Mouse (Mus musculus): ENCODE data around the gene Cfl1.

Cfl1 gene

GRCm38 (mm10) chr19:5490313-5490897, at the start of gene Cfl1:
Gene Cfl1, plus strand, starts transcription at chr19:5490455.
- DNase-seq (ENCODE audit: low spot score in 2 of 2) = peak; percentile 85 to 96

DNA sequence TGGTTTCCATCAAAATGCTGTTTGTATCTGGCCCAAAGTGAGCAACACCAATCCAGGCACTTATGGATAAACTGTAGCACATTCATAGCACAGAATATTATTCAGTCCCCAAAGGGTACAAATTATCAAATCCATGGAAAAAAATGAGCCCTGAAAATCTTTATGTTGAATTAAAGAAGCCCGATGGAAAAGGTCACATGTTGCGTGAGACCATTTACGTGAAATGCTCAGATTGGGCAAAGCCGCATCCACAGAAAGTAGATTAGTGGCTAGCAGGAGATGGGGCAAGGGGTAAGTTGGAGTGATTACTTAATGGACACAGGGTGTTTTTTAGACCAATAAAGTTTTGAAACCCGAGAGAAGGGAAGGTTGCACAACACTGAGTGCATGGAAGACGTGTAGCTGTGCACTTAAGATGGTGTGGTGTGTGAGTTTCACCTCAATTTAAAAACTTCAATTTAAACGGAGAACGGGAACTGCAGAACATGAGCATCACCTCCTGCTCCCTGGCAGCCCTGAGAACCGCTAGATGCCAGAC, 45.8 kb upstream of the Cfl1 start:
- DNase-seq (ENCODE audit: low spot score in 2 of 2) = no peak

DNA sequence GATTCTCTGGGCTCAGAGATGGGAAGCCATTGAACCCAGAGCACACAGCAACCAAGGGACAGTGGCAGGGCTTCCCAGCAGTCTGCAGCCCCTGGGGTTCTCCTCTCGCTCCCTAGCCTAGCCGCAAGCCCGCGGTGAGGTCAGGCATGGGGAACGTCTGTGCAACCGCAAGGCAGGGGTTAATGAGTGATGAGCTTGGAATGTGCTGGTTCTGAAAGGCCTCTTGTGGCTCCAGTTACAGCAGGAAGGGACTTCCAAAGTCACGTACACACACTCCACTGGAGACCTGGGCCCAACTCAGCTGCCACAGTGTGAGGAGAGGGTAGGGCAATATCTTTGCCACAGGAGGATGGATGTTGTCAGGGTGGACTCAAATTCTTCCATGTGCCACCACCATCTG, 45.3 kb upstream of the Cfl1 start:
- DNase-seq (ENCODE audit: low spot score in 2 of 2) = no peak

- no peak for DNase-seq (ENCODE audit: low spot score in 2 of 2)
Measured at GRCm38 (mm10) chr19:5445747-5446146, 44.5 kb upstream of the Cfl1 start.

DNA sequence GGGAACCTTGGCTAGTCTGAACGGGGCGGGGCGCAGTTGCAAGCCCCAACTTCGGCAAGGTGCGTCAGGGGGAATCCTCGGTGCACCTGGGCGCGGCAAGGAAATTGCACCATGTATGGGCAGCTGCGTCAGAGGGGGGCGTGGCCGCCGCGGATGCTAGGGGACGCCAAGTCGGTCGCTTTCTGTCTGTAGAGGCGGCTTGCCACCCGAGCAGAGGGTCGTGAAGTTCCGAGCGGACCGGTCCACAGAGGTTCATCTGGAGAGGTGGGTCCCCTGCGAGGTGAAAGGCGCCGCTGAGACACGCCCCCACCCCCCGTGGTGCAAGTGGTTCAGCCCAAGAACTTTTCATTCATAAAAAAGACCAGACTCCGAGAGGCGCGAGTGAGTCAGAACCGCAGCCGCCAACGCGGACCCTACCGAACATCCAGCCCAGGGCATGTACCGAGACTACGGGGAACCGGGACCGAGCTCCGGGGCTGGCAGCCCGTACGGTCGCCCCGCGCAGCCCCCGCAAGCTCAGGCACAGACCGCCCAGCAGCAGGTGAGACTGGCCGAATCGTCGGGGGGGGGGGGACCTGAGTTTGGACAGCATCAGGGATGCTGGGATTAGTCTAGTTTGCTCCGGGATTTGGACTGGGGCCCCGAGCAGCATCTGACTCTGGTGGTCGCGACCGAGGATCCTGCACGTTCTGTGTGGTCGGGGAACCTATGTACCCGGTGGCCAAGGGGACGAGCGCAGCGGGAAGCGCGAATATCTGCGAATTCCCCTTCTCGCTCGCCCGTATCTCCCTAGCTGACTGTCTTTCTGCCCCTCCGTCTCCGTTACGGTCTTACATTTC, 42.5 kb upstream of the Cfl1 start, which contains the start of gene Fosl1:
Gene Fosl1, plus strand, starts transcription at position 33 of the 839 bp plus-strand sequence.
- DNase-seq (ENCODE audit: low spot score in 2 of 2) = peak; percentile 60 to 84

DNA sequence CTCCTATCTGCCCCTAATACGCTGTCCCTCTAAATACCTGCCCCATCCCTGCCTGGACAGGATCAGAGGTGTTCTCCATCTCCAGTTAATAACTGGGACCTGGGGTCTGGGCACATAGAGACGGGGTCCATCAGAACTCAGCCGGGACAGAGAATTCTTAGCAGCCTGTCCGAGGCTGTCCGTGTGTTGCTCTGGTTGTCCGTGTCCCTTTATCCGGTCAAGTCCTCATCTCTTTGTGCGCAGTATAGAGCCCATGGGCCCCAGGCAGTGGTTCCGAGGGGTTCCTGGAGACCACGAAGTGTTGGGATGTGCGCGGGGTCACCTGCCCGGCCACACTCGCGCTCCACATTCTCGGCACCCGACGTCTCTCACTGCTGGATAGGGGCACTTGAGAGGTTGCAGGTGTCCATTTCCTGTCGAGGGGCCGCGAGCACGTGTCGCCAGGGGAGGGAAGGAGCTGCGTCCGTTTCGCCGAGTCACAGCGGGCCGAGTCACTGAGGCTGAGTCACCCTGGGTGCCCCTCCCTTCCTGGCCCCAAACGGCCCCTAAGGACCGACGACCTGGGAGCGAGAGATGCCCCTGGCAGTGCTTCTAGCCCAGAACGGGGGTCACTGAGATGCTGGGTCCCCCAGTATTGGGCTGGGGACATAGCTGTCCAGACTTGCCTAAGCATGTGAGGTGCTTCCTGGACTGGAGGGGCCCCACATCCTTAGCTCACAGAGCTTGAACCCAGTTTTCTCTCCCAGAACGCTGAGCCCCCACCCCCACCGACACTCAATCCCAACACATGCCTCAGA, 41.7 kb upstream of the Cfl1 start:
- peak in 1 of 2 experiments; percentile 56 for DNase-seq (ENCODE audit: low spot score in 2 of 2)

DNA sequence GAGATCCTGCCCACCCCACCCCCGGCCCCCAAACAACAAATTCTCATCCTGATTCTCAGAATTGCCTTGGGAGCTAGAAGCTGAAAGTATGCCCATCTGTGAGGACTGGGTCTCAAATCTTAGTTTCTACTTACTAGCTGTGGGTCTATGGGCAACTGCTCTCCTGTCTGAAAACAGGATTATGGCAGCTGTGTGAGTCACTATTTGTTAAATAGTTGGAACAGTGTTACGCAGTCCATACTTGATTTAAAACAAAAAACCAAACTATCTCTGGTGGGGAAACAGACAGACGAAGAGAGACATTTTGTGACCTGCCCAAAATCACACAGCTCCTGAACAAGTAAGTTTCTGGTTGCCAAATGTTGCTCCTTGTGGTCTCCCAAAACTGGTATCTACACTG, 40.6 kb upstream of the Cfl1 start:
- DNase-seq (ENCODE audit: low spot score in 2 of 2) = no peak

DNA sequence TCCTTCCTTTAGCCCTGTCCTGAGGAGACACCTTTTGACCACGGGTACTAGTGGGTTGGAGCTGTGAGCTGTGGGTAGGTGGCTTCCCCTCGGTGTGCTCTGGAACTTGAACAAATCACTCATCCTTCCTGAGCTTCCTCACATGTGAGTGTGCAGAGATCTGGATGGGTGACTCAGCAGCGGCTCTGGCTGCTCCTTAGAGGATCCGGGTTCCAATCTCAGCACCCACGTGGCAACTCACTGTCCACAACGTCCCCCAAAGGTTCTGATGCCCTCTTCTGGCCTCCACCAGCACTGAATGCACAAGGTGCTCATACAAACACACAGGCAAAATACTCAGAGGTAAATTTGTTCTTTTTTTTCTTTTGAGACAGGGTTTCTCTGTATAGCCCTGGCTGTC, 38.5 kb upstream of the Cfl1 start:
- DNase-seq (ENCODE audit: low spot score in 2 of 2) = no peak

DNA sequence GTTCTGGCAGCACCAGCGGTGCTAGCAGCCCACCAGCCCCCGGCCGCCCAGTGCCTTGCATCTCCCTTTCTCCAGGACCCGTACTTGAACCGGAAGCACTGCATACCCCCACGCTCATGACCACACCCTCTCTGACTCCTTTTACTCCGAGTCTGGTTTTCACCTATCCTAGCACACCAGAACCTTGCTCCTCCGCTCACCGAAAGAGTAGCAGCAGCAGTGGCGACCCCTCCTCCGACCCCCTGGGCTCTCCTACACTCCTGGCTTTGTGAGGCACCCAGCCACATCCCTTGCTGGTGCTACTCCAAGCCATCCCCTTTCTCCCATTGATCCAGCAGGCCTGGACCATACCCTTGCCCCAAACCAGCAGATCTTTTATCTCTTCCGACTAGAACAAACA, 35.2 kb upstream of the Cfl1 start:
- no peak for DNase-seq (ENCODE audit: low spot score in 2 of 2)

- DNase-seq (ENCODE audit: low spot score in 2 of 2) = no peak
Measured at GRCm38 (mm10) chr19:5455568-5455967, 34.7 kb upstream of the Cfl1 start.

GRCm38 (mm10) chr19:5456241-5456921, 33.9 kb upstream of the Cfl1 start:
- DNase-seq (ENCODE audit: low spot score in 2 of 2) = no peak

GRCm38 (mm10) chr19:5456922-5457745, 33.1 kb upstream of the Cfl1 start:
- DNase-seq (ENCODE audit: low spot score in 2 of 2) = peak; percentile 91 to 94

DNA sequence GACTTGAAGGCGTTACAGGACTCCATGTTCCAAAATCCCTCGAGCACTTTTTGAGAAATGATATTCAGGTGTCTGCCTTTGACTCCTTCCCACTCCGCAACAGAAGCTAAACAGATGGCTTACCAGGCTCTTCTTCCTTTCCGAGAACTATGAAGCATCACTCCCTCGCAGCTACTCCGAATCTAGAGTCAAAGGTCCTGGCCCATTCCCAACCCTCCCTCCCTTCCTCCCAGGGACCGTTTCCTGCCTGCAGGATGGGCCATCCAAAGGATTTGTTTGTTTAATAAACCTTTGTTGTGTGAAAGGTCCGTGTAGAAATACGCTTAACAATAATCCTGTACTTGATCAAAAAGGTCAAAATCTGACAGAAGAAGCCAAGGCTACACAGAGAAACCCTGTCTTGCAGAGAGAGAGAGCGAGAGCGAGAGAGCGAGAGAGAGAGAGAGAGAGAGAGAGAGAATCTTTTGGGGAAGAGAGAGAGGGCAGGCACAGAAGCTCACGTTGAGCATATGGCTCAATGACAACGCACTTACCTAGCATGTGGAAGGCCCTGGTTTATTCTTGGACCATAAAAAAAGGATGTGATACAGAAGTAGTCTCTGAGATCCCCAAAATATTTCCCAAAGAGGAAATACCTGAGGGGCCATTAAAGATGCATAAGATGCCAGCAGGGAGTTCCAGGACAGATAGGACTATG, 32.4 kb upstream of the Cfl1 start, which contains the start of gene Ccdc85b:
Gene Ccdc85b, minus strand, starts transcription at position 149 of the 697 bp plus-strand sequence.
- no peak for DNase-seq (ENCODE audit: low spot score in 2 of 2)

- no peak for DNase-seq (ENCODE audit: low spot score in 2 of 2)
Measured at GRCm38 (mm10) chr19:5459019-5459418, 31.2 kb upstream of the Cfl1 start.

- no peak for DNase-seq (ENCODE audit: low spot score in 2 of 2)
Measured at GRCm38 (mm10) chr19:5459896-5460295, 30.4 kb upstream of the Cfl1 start.

DNA sequence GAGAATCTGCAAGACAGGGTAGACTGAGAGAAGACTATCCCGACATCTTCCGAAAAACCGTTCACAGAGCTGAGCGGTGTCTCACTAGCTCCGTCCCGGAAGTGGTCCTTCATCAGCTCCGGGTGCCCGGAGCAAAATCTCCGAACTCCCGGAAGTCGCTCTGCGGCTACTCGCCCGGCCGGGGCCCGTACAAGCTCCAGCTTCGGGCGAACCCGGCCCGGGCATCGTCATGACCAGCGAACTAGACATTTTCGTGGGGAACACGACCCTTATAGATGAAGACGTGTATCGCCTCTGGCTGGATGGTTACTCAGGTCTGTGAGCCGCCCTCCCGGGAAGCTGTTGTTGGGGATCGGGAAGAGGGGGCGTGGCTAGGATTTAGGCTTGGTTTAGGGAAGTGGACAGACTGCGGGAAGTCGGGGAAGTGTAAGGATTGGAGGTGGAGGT, 29.8 kb upstream of the Cfl1 start, which contains the start of gene Fibp:
Gene Fibp, plus strand, starts transcription at position 151 of the 447 bp plus-strand sequence.
- DNase-seq (ENCODE audit: low spot score in 2 of 2) = peak; percentile 78 to 91

GRCm38 (mm10) chr19:5461411-5461810, 28.8 kb upstream of the Cfl1 start:
- DNase-seq (ENCODE audit: low spot score in 2 of 2) = no peak

DNA sequence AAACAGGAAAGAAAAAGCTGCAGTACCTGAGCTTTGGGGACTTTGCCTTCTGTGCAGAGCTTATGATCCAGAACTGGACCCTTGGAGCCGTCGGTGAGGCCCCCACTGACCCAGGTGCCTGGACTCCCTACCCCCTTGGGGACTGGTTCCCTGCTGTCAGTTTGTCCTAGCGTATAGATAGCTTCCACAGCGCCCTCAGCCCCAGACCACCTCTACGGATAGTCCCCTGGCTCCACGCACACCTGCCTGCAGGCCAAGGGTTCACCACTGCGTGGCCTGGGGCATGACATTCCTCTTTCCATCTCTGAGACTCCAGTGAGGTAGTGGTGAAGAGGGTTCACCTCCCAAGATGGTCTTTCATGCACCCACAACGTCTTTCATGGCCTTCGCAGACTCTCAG, 27.0 kb upstream of the Cfl1 start:
- no peak for DNase-seq (ENCODE audit: low spot score in 2 of 2)

DNA sequence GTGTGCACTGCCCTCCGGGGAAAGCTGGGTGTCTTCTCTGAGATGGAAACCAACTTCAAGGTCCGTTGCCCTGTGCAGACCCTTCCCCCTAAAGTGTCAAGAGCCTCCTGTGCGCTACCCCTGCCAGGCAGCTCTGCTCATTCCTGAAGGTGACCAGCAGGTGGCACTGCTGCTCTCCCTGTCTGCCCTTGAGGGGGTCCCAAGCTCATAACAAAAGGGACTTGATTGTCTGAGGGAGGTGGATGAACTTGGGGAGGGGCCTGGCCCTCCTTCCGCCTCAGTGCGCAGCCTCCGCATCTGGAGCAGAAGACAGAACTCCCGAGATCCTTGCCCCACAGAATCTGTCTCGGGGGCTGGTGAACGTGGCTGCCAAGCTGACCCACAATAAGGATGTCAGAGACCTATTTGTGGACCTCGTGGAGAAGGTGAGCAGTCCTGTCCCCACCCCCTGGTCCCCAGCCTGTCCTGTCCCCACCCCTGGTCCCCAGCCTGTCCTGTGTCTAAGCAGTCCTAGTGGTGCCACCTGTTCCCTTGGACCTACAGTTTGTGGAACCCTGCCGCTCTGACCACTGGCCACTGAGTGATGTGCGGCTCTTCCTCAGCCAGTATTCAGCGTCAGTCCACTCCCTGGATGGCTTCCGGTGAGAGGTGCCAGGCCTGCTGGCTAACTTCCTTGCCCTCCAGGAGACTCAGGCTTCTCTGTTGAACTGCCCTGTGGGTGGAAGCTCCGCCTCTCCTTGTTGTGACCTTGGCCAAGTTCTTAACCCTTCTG, 26.3 kb upstream of the Cfl1 start:
- DNase-seq (ENCODE audit: low spot score in 2 of 2) = peak; percentile 42 to 71

Measured in spleen, postnatal 10 days (tissue).